Mouse (Mus musculus) kidney, embryonic 16.5 days (tissue): ENCODE data around the gene Plekhh2. TPM values are rescaled to one million over a fixed set of nuclear protein-coding genes. Genes with fewer than 3 reads are reported as not detected.

Experiments
- ATAC-seq: fragments of 200-750 bp; cut with Nextera tagmentation; 2 replicates; pipeline ENCODE4 v1.8.0; 2017; ENCODE audit warnings: moderate TSS enrichment; ENCODE audit not compliant: low FRiP score, low TSS enrichment
- H3K27ac ChIP-seq: fragments of 300-500 bp; sonication (generic); 2 replicates; pipeline ENCODE4 v1.5.1; 2014; ENCODE audit warnings: low read length
- H3K27me3 ChIP-seq: fragments of 300-500 bp; sonication (generic); 2 replicates; pipeline ENCODE4 v1.6.1; 2014; ENCODE audit warnings: low read length, control low read depth, mixed read lengths; ENCODE audit not compliant: insufficient read depth
- H3K36me3 ChIP-seq: fragments of 300-500 bp; sonication (generic); 2 replicates; pipeline ENCODE4 v1.6.1; 2014; ENCODE audit warnings: low read length, control low read depth, mixed read lengths; ENCODE audit not compliant: insufficient read depth
- H3K4me1 ChIP-seq: fragments of 300-500 bp; sonication (generic); 2 replicates; pipeline ENCODE4 v1.6.1; 2014; ENCODE audit warnings: low read length, control low read depth, mixed read lengths; ENCODE audit not compliant: insufficient read depth
- H3K4me2 ChIP-seq: fragments of 300-500 bp; sonication (generic); replicated peaks from 2 replicates; pipeline ENCODE4 v1.6.1; 2014; ENCODE audit warnings: low read depth, low read length
- H3K4me3 ChIP-seq: fragments of 300-500 bp; sonication (generic); 2 replicates; pipeline ENCODE4 v1.5.1; 2014; ENCODE audit warnings: mild to moderate bottlenecking, low read length
- H3K9ac ChIP-seq: fragments of 300-500 bp; sonication (generic); replicated peaks from 2 replicates; pipeline ENCODE4 v1.6.1; 2014; ENCODE audit warnings: low read length
- H3K9me3 ChIP-seq: fragments of 300-500 bp; sonication (generic); 2 replicates; pipeline ENCODE4 v1.6.1; 2016; ENCODE audit warnings: low read length, control low read depth
- WGBS: fragments of 180-500 bp; shearing (Covaris S2); extraction: QIAGEN DNeasy Blood & Tissue Kit; methylation state at CpG from one replicate; pipeline ENCODE4 v1.1.7; 2014; 5-methylcytosine and 5-hydroxymethylcytosine counted together
- polyA plus RNA-seq: library from polyadenylated mRNA; unstranded; fragments of >200 nt; fragmentation: Nextera tagmentation; extraction: Ambion mirVana; gene quantifications from 2 replicates; pipeline ENCODE4 v1.2.1, GENCODE M21; 2015

The Plekhh2 gene
- polyA plus RNA-seq, 1 experiment from 2014 or later = 10.5 TPM

- Histone ChIP-seq H3K4me3 (no peak overlapping the region), H3K27me3 (no peaks in the 10 kb centered on the region), H3K9ac (no peak overlapping the region), H3K4me1 (peaks cover 52% of the 10 kb centered on the region), H3K36me3 (peaks cover 13% of the 10 kb centered on the region), H3K27ac (peak overlapping the region; percentile 55), H3K9me3 (no peaks in the 10 kb centered on the region), H3K4me2 (no peak overlapping the region; the same call in 1 of the 2 replicates)
- WGBS = 26% methylated on average over 8 of the region's 8 CpGs
- 0 out of 2 replicates have a peak, but pooled peaks have one; percentile 10 for ATAC-seq
Measured at GRCm38 (mm10) chr17:84580821-84581220, 69.1 kb downstream of the Plekhh2 start.

DNA sequence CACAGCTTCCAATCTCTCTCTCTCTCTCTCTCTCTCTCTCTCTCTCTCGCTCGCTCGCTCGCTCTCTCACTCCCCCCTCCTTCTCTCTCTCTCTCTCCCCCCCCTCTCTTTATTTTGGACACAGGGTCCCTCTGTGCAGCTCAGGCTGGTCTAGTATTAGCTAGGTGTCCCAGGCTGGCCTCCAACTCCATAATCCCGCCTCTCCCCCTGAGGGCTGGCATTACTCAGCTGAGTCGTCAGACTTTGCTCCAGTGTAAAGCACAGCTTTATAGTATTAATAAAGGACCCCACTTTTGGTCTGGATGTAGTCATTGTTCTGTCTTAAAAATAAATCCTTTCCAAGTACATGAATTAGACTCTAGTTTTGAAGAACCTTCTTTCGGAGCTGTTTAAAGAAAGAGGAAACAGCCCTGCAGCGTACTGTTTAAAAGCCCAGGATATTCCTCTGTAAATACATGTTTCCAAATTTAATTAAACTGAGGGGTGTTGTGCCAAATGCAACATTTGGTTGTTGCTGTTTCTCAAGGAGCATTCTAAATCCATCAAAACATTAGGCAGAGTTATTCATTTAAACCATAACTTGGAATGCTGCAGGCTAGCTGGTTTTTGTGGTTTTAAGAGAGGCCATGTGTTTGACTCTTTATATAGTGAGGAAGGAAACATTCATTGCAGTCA is 70.2 kb downstream of the Plekhh2 start:
- Histone ChIP-seq H3K27ac (peak overlapping the region; percentile 63), H3K4me1 (peaks cover 45% of the 10 kb centered on the region), H3K9ac (no peak overlapping the region), H3K36me3 (peaks cover 12% of the 10 kb centered on the region), H3K4me2 (no peak overlapping the region), H3K27me3 (no peaks in the 10 kb centered on the region), H3K9me3 (no peaks in the 10 kb centered on the region), H3K4me3 (no peak overlapping the region)
- ATAC-seq = no peak
- WGBS = 65% methylated on average over 8 of the region's 8 CpGs

DNA sequence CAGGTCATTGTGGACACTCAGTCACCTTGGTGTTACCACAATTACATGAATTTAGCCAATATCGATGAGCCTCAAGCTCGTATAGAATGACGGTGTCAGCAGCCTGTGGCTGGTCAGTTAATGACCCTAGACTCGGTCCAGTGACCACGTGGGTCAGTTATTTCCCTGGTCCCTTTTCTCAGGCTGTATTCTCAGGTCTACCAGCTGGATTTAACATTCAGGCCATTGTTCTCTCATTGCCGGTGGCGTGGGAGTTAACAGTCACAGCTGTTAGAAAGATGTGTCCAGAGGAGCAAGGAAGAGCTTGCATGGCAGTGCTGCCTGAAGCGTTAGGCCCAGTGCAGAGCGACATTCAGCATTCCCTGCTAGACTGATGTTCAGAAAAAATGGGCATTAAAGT is 72.4 kb downstream of the Plekhh2 start:
- Histone ChIP-seq H3K9me3 (no peaks in the 10 kb centered on the region), H3K36me3 (peaks cover 13% of the 10 kb centered on the region; the same call in 1 of the 2 replicates), H3K9ac (no peak overlapping the region), H3K4me2 (no peak overlapping the region), H3K27me3 (no peaks in the 10 kb centered on the region), H3K4me1 (peaks cover 42% of the 10 kb centered on the region), H3K4me3 (no peak overlapping the region), H3K27ac (peak overlapping the region; percentile 39; the same call in 1 of the 2 replicates)
- 27% methylated on average over 9 of the region's 9 CpGs for WGBS
- ATAC-seq = peak; percentile 36; the same call in 1 of the 2 replicates

GRCm38 (mm10) chr17:84585104-84585503 is 73.4 kb downstream of the Plekhh2 start:
- Histone ChIP-seq H3K4me1 (peaks cover 32% of the 10 kb centered on the region), H3K9me3 (no peaks in the 10 kb centered on the region), H3K4me3 (no peak overlapping the region), H3K27ac (0 out of 2 replicates have a peak overlapping the region, but pooled peaks have one; percentile 27), H3K4me2 (no peak overlapping the region), H3K9ac (no peak overlapping the region), H3K27me3 (no peaks in the 10 kb centered on the region), H3K36me3 (peaks cover 20% of the 10 kb centered on the region; the same call in 1 of the 2 replicates)
- ATAC-seq = no peak
- WGBS = 71% methylated on average over 8 of the region's 8 CpGs

DNA sequence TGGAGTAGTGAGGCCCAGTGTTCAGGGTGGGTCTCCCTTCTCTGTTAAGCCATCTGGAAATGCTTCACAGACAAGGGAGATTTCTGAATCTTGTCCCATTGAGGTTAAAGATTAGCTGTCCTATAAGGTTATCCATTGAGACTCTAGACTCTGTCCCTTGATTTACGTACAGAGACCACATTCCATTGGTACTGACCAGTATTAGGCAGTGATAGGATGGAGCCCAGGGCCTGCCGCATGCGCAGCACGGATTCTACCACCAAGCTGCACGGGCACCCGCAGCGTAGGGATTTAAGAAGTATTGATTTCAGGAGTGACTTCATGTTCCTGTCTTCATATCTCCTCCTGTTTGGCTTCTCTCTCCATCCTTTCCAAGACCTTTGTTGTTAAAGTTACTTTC is 78.4 kb downstream of the Plekhh2 start:
- no peak overlapping the region for H3K4me2 ChIP-seq
- peak; percentile 70; the same call in 1 of the 2 replicates for ATAC-seq
- H3K9ac ChIP-seq = no peak overlapping the region
- no peaks in the 10 kb centered on the region for H3K27me3 ChIP-seq
- 92% methylated on average over 7 of the region's 7 CpGs for WGBS
- H3K9me3 ChIP-seq = no peaks in the 10 kb centered on the region
- peaks cover 7% of the 10 kb centered on the region; the same call in 1 of the 2 replicates for H3K4me1 ChIP-seq
- H3K27ac ChIP-seq = no peak overlapping the region
- H3K36me3 ChIP-seq = peaks cover 25% of the 10 kb centered on the region
- no peak overlapping the region for H3K4me3 ChIP-seq

- ATAC-seq = no peak
- Histone ChIP-seq H3K9me3 (no peaks in the 10 kb centered on the region), H3K36me3 (peaks cover 27% of the 10 kb centered on the region), H3K27ac (no peak overlapping the region), H3K4me2 (no peak overlapping the region), H3K4me3 (no peak overlapping the region), H3K9ac (no peak overlapping the region), H3K4me1 (peaks cover 5% of the 10 kb centered on the region; the same call in 1 of the 2 replicates), H3K27me3 (no peaks in the 10 kb centered on the region)
- WGBS = 90% methylated on average over 16 of the region's 16 CpGs
Measured at GRCm38 (mm10) chr17:84591431-84592150, 79.9 kb downstream of the Plekhh2 start.

GRCm38 (mm10) chr17:84596015-84596441 is 84.3 kb downstream of the Plekhh2 start:
- Histone ChIP-seq H3K9me3 (no peaks in the 10 kb centered on the region), H3K4me2 (no peak overlapping the region), H3K4me1 (peaks cover 8% of the 10 kb centered on the region; the same call in 1 of the 2 replicates), H3K9ac (no peak overlapping the region), H3K27me3 (no peaks in the 10 kb centered on the region), H3K4me3 (no peak overlapping the region), H3K27ac (no peak overlapping the region), H3K36me3 (peaks cover 19% of the 10 kb centered on the region)
- 0 out of 2 replicates have a peak, but pooled peaks have one; percentile 27 for ATAC-seq
- 40% methylated on average over 10 of the region's 10 CpGs for WGBS

GRCm38 (mm10) chr17:84596501-84596900 is 84.8 kb downstream of the Plekhh2 start:
- H3K9me3 ChIP-seq = no peaks in the 10 kb centered on the region
- H3K36me3 ChIP-seq = peaks cover 18% of the 10 kb centered on the region
- peaks cover 8% of the 10 kb centered on the region; the same call in 1 of the 2 replicates for H3K4me1 ChIP-seq
- no peak overlapping the region for H3K9ac ChIP-seq
- H3K27me3 ChIP-seq = no peaks in the 10 kb centered on the region
- WGBS = 72% methylated on average over 7 of the region's 7 CpGs
- H3K27ac ChIP-seq = no peak overlapping the region
- no peak for ATAC-seq
- no peak overlapping the region for H3K4me2 ChIP-seq
- no peak overlapping the region for H3K4me3 ChIP-seq

- no peak for ATAC-seq
- Histone ChIP-seq H3K9me3 (no peaks in the 10 kb centered on the region), H3K36me3 (peaks cover 17% of the 10 kb centered on the region), H3K4me1 (peaks cover 8% of the 10 kb centered on the region; the same call in 1 of the 2 replicates), H3K4me2 (no peak overlapping the region), H3K9ac (no peak overlapping the region), H3K4me3 (no peak overlapping the region), H3K27me3 (no peaks in the 10 kb centered on the region), H3K27ac (no peak overlapping the region)
- WGBS = 95% methylated on average over 12 of the region's 12 CpGs
Measured at GRCm38 (mm10) chr17:84597859-84598258, 86.2 kb downstream of the Plekhh2 start.
